Mouse (Mus musculus) CH12.LX (cell line): ENCODE results near the gene Gm10945. TPM values are rescaled to one million over a fixed set of nuclear protein-coding genes. Genes with fewer than 3 reads are reported as not detected.

Source experiments
- DNase-seq: peaks from one replicate; pipeline ENCODE4 v3.0.0-alpha.2; 2013; ENCODE audit errors: extremely low read depth
- H3K27ac ChIP-seq: 2 replicates; pipeline ENCODE4 v1.5.1; 2012; ENCODE audit warnings: low read depth, mild to moderate bottlenecking, control low read depth, moderate library complexity; ENCODE audit not compliant: insufficient read depth
- H3K27me3 ChIP-seq: replicated peaks from 2 replicates; pipeline ENCODE3; 2012; ENCODE audit warnings: inconsistent platforms
- H3K36me3 ChIP-seq, 2 experiments: replicated peaks in 1 of 2; 2 replicates each; pipeline versions ENCODE3 to v1.6.1; 2012; ENCODE audit warnings: inconsistent platforms in 1 of 2, low read length in 1 of 2, mild to moderate bottlenecking in 1 of 2, mixed read lengths in 1 of 2, moderate library complexity in 1 of 2; ENCODE audit not compliant: control insufficient read depth in 1 of 2, insufficient read depth in 1 of 2
- H3K4me1 ChIP-seq, 2 experiments: 2 replicates each; pipeline ENCODE4 v1.6.1; 2012; ENCODE audit warnings: inconsistent platforms in 1 of 2, moderate library complexity in 1 of 2; ENCODE audit not compliant: insufficient read depth in 2 of 2, control insufficient read depth in 1 of 2
- H3K4me2 ChIP-seq: 2 replicates; pipeline ENCODE4 v1.6.1; 2012; ENCODE audit warnings: low read depth, mild to moderate bottlenecking, control low read depth; ENCODE audit not compliant: poor library complexity, insufficient read depth, severe bottlenecking
- H3K4me3 ChIP-seq, 3 experiments: fragments of 150-350 bp in 1 of 3; sonication (generic) in 1 of 3; replicated peaks in 1 of 3; 2 replicates each; pipeline versions ENCODE3 to v1.5.1; 2011 to 2012; ENCODE audit warnings: low read depth in 2 of 3, low read length in 2 of 3, mild to moderate bottlenecking in 2 of 3, moderate library complexity in 2 of 3, control low read depth in 1 of 3, improper control_type of control experiment in 1 of 3, inconsistent platforms in 1 of 3, mixed read lengths in 1 of 3; ENCODE audit not compliant: poor library complexity in 1 of 3
- H3K79me2 ChIP-seq: replicated peaks from 2 replicates; pipeline ENCODE4 v1.6.1; 2012; ENCODE audit warnings: mild to moderate bottlenecking, moderate library complexity; ENCODE audit not compliant: control insufficient read depth, poor library complexity, insufficient read depth, severe bottlenecking; ENCODE audit errors: extremely low read depth
- H3K9ac ChIP-seq: 2 replicates; pipeline ENCODE4 v1.6.1; 2012; ENCODE audit warnings: low read depth, mild to moderate bottlenecking, control low read depth, moderate library complexity; ENCODE audit not compliant: insufficient read depth
- H3K9me3 ChIP-seq: replicated peaks from 2 replicates; pipeline ENCODE3; 2012; ENCODE audit warnings: low read length, inconsistent platforms, mixed read lengths
- BHLHE40 ChIP-seq: IDR thresholded peaks from 2 replicates; pipeline ENCODE4 v1.6.1; 2011; ENCODE audit warnings: mild to moderate bottlenecking, low read depth, low read length, improper control_type of control experiment
- CHD1 ChIP-seq: IDR thresholded peaks from 2 replicates; pipeline ENCODE4 v1.6.1; 2012; ENCODE audit warnings: low read depth, low read length, improper control_type of control experiment, inconsistent platforms
- CHD2 ChIP-seq: IDR thresholded peaks from 2 replicates; pipeline ENCODE4 v1.6.1; 2011; ENCODE audit warnings: low read length, improper control_type of control experiment
- CTCF ChIP-seq, 2 experiments: IDR thresholded peaks in 1 of 2; conservative IDR thresholded peaks in 1 of 2; 2 replicates each; pipeline ENCODE4 v1.5.1; 2011 to 2012; ENCODE audit warnings: low read depth in 2 of 2, low read length in 2 of 2, improper control_type of control experiment in 1 of 2, inconsistent platforms in 1 of 2, mild to moderate bottlenecking in 1 of 2, moderate library complexity in 1 of 2
- ELF1 ChIP-seq: IDR thresholded peaks from 2 replicates; pipeline ENCODE4 v1.6.1; 2014; ENCODE audit warnings: low read depth, mild to moderate bottlenecking, inconsistent platforms, low read length, improper control_type of control experiment
- ETS1 ChIP-seq: conservative IDR thresholded peaks from 2 replicates; pipeline ENCODE4 v1.6.1; 2012; ENCODE audit warnings: low read depth, mild to moderate bottlenecking, inconsistent platforms, low read length, improper control_type of control experiment, moderate library complexity
- GABPA ChIP-seq: IDR thresholded peaks from 2 replicates; pipeline ENCODE4 v1.6.1; 2012; ENCODE audit warnings: low read depth, low read length, improper control_type of control experiment, inconsistent platforms; ENCODE audit not compliant: insufficient replicate concordance
- HCFC1 ChIP-seq: IDR thresholded peaks from 2 replicates; pipeline ENCODE4 v1.6.1; 2012; ENCODE audit warnings: low read depth, mild to moderate bottlenecking, inconsistent platforms, low read length, improper control_type of control experiment
- JUND ChIP-seq: conservative IDR thresholded peaks from 2 replicates; pipeline ENCODE4 v1.6.1; 2011; ENCODE audit warnings: low read depth, low read length, improper control_type of control experiment
- KAT2A ChIP-seq: IDR thresholded peaks from 2 replicates; pipeline ENCODE4 v1.6.1; 2012; ENCODE audit warnings: low read length, improper control_type of control experiment, inconsistent platforms; ENCODE audit not compliant: insufficient replicate concordance
- MAZ ChIP-seq: IDR thresholded peaks from 2 replicates; pipeline ENCODE4 v1.6.1; 2012; ENCODE audit warnings: low read depth, mild to moderate bottlenecking, inconsistent platforms, low read length, improper control_type of control experiment, moderate library complexity
- NELFE ChIP-seq: IDR thresholded peaks from 2 replicates; pipeline ENCODE4 v1.6.1; 2011; ENCODE audit warnings: low read depth, low read length, improper control_type of control experiment
- RCOR1 ChIP-seq: conservative IDR thresholded peaks from 2 replicates; pipeline ENCODE4 v1.6.1; 2012; ENCODE audit warnings: low read depth, mild to moderate bottlenecking, inconsistent platforms, low read length, improper control_type of control experiment
- TCF12 ChIP-seq: IDR thresholded peaks from 2 replicates; pipeline ENCODE4 v1.6.1; 2014; ENCODE audit warnings: low read depth, mild to moderate bottlenecking, inconsistent platforms, low read length, improper control_type of control experiment
- USF1 ChIP-seq: IDR thresholded peaks from 2 replicates; pipeline ENCODE4 v1.6.1; 2014; ENCODE audit warnings: low read depth, mild to moderate bottlenecking, inconsistent platforms, low read length, improper control_type of control experiment
- ZC3H11A ChIP-seq: IDR thresholded peaks from 2 replicates; pipeline ENCODE4 v1.6.1; 2012; ENCODE audit warnings: low read depth, mild to moderate bottlenecking, inconsistent platforms, low read length, improper control_type of control experiment
- dilution Hi-C: fragments of 300-500 bp; cut with MboI; formaldehyde crosslinking; loops from 2 replicates; pipeline ENCODE4 v1.14.3; 2020; ENCODE audit warnings: low sequenced_read_pairs; ENCODE audit not compliant: extremely low pct_unique_long_range_greater_than_20kb, extremely low pct_ligation_motif_present
- in situ Hi-C: fragments of 300-500 bp; cut with MboI; formaldehyde crosslinking; loops from 3 replicates; pipeline ENCODE4 v1.14.3; 2019; ENCODE audit warnings: low sequenced_read_pairs, low pct_ligation_motif_present, low pct_unique_long_range_greater_than_20kb, mixed read lengths
- polyA plus RNA-seq: library from polyadenylated mRNA; unstranded; fragments of >175 nt; gene quantifications from 2 replicates; pipeline ENCODE4 v1.2.1, GENCODE M21; 2012; ENCODE audit warnings: low read depth; ENCODE audit not compliant: insufficient read length
- total RNA-seq, 2 experiments: library from RNA; depleted of rRNA; stranded (reverse); fragments of 300-350 nt in 1 of 2; fragments of >200 nt in 1 of 2; gene quantifications; 2 replicates each; pipeline ENCODE4 v1.2.3; 2012 to 2014

Gene Gm10945
- total and polyA plus RNA-seq, 3 experiments = not detected

DNA sequence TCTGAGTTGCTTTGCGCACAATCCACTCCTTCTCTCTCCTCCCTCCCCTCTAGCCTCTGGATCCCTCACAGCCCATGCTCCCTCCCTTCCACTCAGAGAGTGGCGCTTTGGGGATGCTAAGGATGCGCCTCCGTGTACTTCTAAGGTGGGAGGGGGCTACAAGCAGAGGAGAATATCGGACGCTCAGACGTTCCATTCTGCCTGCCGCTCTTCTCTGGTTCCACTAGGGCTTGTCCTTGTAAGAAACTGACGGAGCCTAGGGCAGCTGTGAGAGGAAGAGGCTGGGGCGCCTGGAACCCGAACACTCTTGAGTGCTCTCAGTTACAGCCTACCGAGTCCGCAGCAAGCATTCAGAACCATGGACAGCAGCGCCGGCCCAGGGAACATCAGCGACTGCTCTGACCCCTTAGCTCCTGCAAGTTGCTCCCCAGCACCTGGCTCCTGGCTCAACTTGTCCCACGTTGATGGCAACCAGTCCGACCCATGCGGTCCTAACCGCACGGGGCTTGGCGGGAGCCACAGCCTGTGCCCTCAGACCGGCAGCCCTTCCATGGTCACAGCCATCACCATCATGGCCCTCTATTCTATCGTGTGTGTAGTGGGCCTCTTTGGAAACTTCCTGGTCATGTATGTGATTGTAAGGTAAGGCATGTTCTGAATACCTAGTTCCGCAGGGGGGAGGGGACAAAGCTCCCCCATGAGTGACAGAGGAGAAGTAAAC, 27.1 kb upstream of the Gm10945 start:
- H3K79me2 ChIP-seq = no peaks in the 10 kb centered on the region
- DNase-seq = peak; percentile 27
- H3K9me3 ChIP-seq = no peaks in the 10 kb centered on the region
- no peaks in the 10 kb centered on the region for H3K36me3 ChIP-seq
- no peaks in the 10 kb centered on the region for H3K27me3 ChIP-seq
- no peak overlapping the region for H3K4me2 ChIP-seq
- in situ Hi-C loops = no loop called here
- TF ChIP-seq CHD2 (no peak), RCOR1 (no peak), JUND (no peak), TCF12 (no peak)
- H3K9ac ChIP-seq = no peak overlapping the region
- dilution Hi-C loops = no loop called here
- H3K4me3 ChIP-seq = no peak overlapping the region
- no peak overlapping the region for H3K27ac ChIP-seq
- no peaks in the 10 kb centered on the region for H3K4me1 ChIP-seq

DNA sequence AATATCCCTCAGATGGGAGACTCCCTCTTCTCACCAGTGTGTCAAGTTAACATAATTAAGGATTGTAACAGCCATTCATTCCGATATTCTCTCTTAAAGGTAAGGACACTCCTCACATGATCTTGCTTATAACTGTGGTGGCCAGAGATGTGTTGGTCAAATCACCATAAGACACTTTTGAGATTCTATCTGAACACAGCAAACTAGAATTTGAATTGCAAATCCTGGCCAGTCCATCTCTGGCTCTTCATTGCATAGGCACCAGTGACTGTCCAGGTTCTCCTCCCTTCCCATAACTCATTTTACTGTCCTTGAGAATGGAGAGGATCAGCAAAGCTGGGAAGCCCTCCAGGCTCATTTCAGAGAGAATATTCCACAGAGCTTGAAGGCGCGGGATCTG, 3.4 kb downstream of the Gm10945 start, which contains the start of gene Oprm1:
Oprm1 (plus strand) TSS at position 301 of the 400 bp plus-strand sequence.
- dilution Hi-C loops (no loop called here), in situ Hi-C loops (no loop called here)
- no peaks in the 10 kb centered on the region for H3K79me2 ChIP-seq
- no peak within 1 kb of the TSS for H3K4me3 ChIP-seq
- no peaks in the 10 kb centered on the region for H3K36me3 ChIP-seq
- no peaks in the 10 kb centered on the region for H3K4me1 ChIP-seq
- no peaks in the 10 kb centered on the region for H3K9me3 ChIP-seq
- no peak within 1 kb of the TSS for H3K4me2 ChIP-seq
- no peak for TF ChIP-seq MAZ
- TF ChIP-seq ETS1 = no peak
- no peak for TF ChIP-seq USF1
- no peak for TF ChIP-seq GABPA
- no peak within 1 kb of the TSS for H3K27ac ChIP-seq
- DNase-seq = no peak
- H3K9ac ChIP-seq = no peak within 1 kb of the TSS
- no peaks in the 10 kb centered on the region for H3K27me3 ChIP-seq

DNA sequence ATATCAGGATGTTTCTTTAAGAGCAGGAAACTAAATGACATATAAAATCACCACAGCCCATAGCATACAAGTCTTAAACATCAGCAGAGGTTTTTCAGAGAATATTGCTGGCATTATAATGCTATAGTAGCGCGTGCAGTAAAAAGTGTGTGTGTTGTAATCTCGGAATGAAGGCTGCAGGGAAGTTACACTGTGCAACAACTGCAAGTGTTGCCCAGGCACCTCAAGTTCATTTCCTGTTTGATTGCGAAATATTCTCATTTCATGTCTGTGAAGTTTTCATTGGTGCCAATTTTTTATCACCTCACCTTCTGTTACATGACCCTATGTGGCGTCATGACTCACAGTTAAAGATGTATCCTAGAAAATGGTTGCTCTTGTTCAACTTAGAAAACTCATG, 8.2 kb downstream of the Gm10945 start:
- TF ChIP-seq CHD1 (no peak), ETS1 (no peak), NELFE (no peak), MAZ (no peak), CHD2 (no peak), CTCF (conservative IDR thresholded peaks at IDR 0.05 in 1 of 2, IDR thresholded peaks at IDR 0.05 in 1 of 2; ENCODE audit: low read depth in 2 of 2, low read length in 2 of 2) (no peak), TCF12 (no peak), HCFC1 (no peak), ELF1 (no peak), ZC3H11A (no peak), KAT2A (no peak), BHLHE40 (no peak), USF1 (no peak)
- no peaks in the 10 kb centered on the region for H3K4me1 ChIP-seq
- no peak overlapping the region for H3K9ac ChIP-seq
- no peak overlapping the region for H3K4me2 ChIP-seq
- no peaks in the 10 kb centered on the region for H3K36me3 ChIP-seq
- H3K9me3 ChIP-seq = no peaks in the 10 kb centered on the region
- no peaks in the 10 kb centered on the region for H3K27me3 ChIP-seq
- in situ Hi-C loops = no loop called here
- dilution Hi-C loops = no loop called here
- no peak overlapping the region for H3K27ac ChIP-seq
- DNase-seq = no peak
- H3K79me2 ChIP-seq = no peaks in the 10 kb centered on the region
- H3K4me3 ChIP-seq = no peak overlapping the region
